Mouse (Mus musculus): ENCODE data around the gene Mt3. TPM values are rescaled to one million over a fixed set of nuclear protein-coding genes. Genes with fewer than 3 reads are reported as not detected.
A peak's percentile ranks its signal among the peaks of the same experiment; 100 is the strongest.

The Mt3 gene
- total and polyA plus RNA-seq, 3 experiments = not detected

- peaks cover 0 to 14% of the 10 kb centered on the region in 2 experiments; a peak in 2 of 4 replicates for H3K36me3 ChIP-seq (ENCODE audit: control insufficient read depth in 1 of 2, insufficient read depth in 2 of 2, low read length in 2 of 2)
- H3K79me2 ChIP-seq (ENCODE audit: control insufficient read depth, insufficient read depth, low read length, poor library complexity) = no peaks in the 10 kb centered on the region
- no peak overlapping the region for H3K4me3 ChIP-seq (ENCODE audit: control insufficient read depth in 1 of 2, insufficient read depth in 1 of 2, low read depth in 2 of 2, low read length in 2 of 2)
- no peaks in the 10 kb centered on the region for H3K9me3 ChIP-seq (replicated peaks; ENCODE audit: insufficient read depth, low read length)
- peak; percentile 44 for TF ChIP-seq SMC3 (IDR thresholded peaks at IDR 0.05; ENCODE audit: low read depth, low read length)
- TF ChIP-seq CTCF (IDR thresholded peaks at IDR 0.05 in 2 of 3, conservative IDR thresholded peaks at IDR 0.05 in 1 of 3; ENCODE audit: control insufficient read depth in 1 of 3, insufficient read depth in 1 of 3, low read depth in 2 of 3, low read length in 3 of 3, poor library complexity in 1 of 3, severe bottlenecking in 1 of 3) = peak in 2 of 3 experiments; percentile 16 to 39; a peak in 2 of 6 replicates
- peak; percentile 7; the same call in 1 of the 2 replicates for TF ChIP-seq RAD21 (IDR thresholded peaks at IDR 0.05; ENCODE audit: low read depth, low read length)
- TF ChIP-seq RCOR1 (IDR thresholded peaks at IDR 0.05; ENCODE audit: low read depth, low read length) = no peak
- H3K4me1 ChIP-seq (ENCODE audit: control insufficient read depth in 1 of 2, insufficient read depth in 2 of 2, low read length in 2 of 2) = peaks cover 0 to 23% of the 10 kb centered on the region in 2 experiments; a peak in 3 of 4 replicates
- H3K9ac ChIP-seq (ENCODE audit: control insufficient read depth, low read depth, low read length, poor library complexity, severe bottlenecking) = no peak overlapping the region
- H3K27me3 ChIP-seq (ENCODE audit: control insufficient read depth in 1 of 2, insufficient read depth in 2 of 2, low read length in 2 of 2) = no peaks in the 10 kb centered on the region
- no peak overlapping the region for H3K27ac ChIP-seq (ENCODE audit: control insufficient read depth, low read depth, low read length)
- DNase-seq (ENCODE audit: low read depth, low spot score) = peak; percentile 39
Measured at GRCm38 (mm10) chr8:94109835-94110234, 42.6 kb upstream of the Mt3 start.

GRCm38 (mm10) chr8:94110526-94111177 lies 41.8 kb upstream of the Mt3 start:
- TF ChIP-seq GATA1 (IDR thresholded peaks at IDR 0.05; ENCODE audit: low read depth, low read length) = peak; percentile 55; the same call in 1 of the 2 replicates
- no peak for TF ChIP-seq UBTF (IDR thresholded peaks at IDR 0.05; ENCODE audit: borderline replicate concordance, insufficient read depth, low read depth, low read length)
- no peak for TF ChIP-seq JUND (IDR thresholded peaks at IDR 0.05; ENCODE audit: low read depth, low read length)
- TF ChIP-seq RCOR1 (IDR thresholded peaks at IDR 0.05; ENCODE audit: low read depth, low read length) = 0 out of 2 replicates have a peak, but pooled peaks have one; percentile 13
- no peak for TF ChIP-seq USF2 (IDR thresholded peaks at IDR 0.05; ENCODE audit: borderline replicate concordance in 1 of 2, insufficient read depth in 1 of 2, low read depth in 1 of 2, low read length in 2 of 2)
- TF ChIP-seq SIN3A (IDR thresholded peaks at IDR 0.05; ENCODE audit: low read length) = 0 out of 2 replicates have a peak, but pooled peaks have one; percentile 31
- Histone ChIP-seq H3K9ac (ENCODE audit: control insufficient read depth, low read depth, low read length, poor library complexity, severe bottlenecking) (no peak overlapping the region), H3K79me2 (ENCODE audit: control insufficient read depth, insufficient read depth, low read length, poor library complexity) (no peaks in the 10 kb centered on the region), H3K27ac (ENCODE audit: control insufficient read depth, low read depth, low read length) (no peak overlapping the region), H3K27me3 (ENCODE audit: control insufficient read depth in 1 of 2, insufficient read depth in 2 of 2, low read length in 2 of 2) (no peaks in the 10 kb centered on the region), H3K4me1 (ENCODE audit: control insufficient read depth in 1 of 2, insufficient read depth in 2 of 2, low read length in 2 of 2) (peaks cover 0 to 23% of the 10 kb centered on the region in 2 experiments; a peak in 3 of 4 replicates), H3K36me3 (ENCODE audit: control insufficient read depth in 1 of 2, insufficient read depth in 2 of 2, low read length in 2 of 2) (peaks cover 0 to 14% of the 10 kb centered on the region in 2 experiments; a peak in 2 of 4 replicates), H3K4me3 (ENCODE audit: control insufficient read depth in 1 of 2, insufficient read depth in 1 of 2, low read depth in 2 of 2, low read length in 2 of 2) (no peak overlapping the region), H3K9me3 (replicated peaks; ENCODE audit: insufficient read depth, low read length) (no peaks in the 10 kb centered on the region)
- peak; percentile 69 for DNase-seq (ENCODE audit: low read depth, low spot score)

GRCm38 (mm10) chr8:94113435-94113834 lies 39.0 kb upstream of the Mt3 start:
- no peak overlapping the region for H3K27ac ChIP-seq (ENCODE audit: control insufficient read depth, low read depth, low read length)

More at GRCm38 (mm10) chr8:94113435-94113834, 39.0 kb upstream of the Mt3 start:
- Histone ChIP-seq H3K9me3 (replicated peaks; ENCODE audit: insufficient read depth, low read length) (no peaks in the 10 kb centered on the region), H3K9ac (ENCODE audit: control insufficient read depth, low read depth, low read length, poor library complexity, severe bottlenecking) (no peak overlapping the region), H3K4me1 (ENCODE audit: control insufficient read depth in 1 of 2, insufficient read depth in 2 of 2, low read length in 2 of 2) (peaks cover 0 to 23% of the 10 kb centered on the region in 2 experiments; a peak in 3 of 4 replicates), H3K4me3 (ENCODE audit: control insufficient read depth in 1 of 2, insufficient read depth in 1 of 2, low read depth in 2 of 2, low read length in 2 of 2) (peak overlapping the region; percentile 24 to 36; a peak in 2 of 4 replicates), H3K27me3 (ENCODE audit: control insufficient read depth in 1 of 2, insufficient read depth in 2 of 2, low read length in 2 of 2) (no peaks in the 10 kb centered on the region), H3K79me2 (ENCODE audit: control insufficient read depth, insufficient read depth, low read length, poor library complexity) (no peaks in the 10 kb centered on the region), H3K36me3 (ENCODE audit: control insufficient read depth in 1 of 2, insufficient read depth in 2 of 2, low read length in 2 of 2) (peaks cover 0 to 14% of the 10 kb centered on the region in 2 experiments; a peak in 2 of 4 replicates)
- peak; percentile 23 for DNase-seq (ENCODE audit: low read depth, low spot score)
- TF ChIP-seq POLR2AphosphoS2 (IDR thresholded peaks at IDR 0.05; ENCODE audit: low read length) (no peak), GATA1 (IDR thresholded peaks at IDR 0.05; ENCODE audit: low read depth, low read length) (no peak), NELFE (IDR thresholded peaks at IDR 0.05; ENCODE audit: low read depth, low read length) (no peak), MYC (IDR thresholded peaks at IDR 0.05; ENCODE audit: low read depth, low read length) (no peak), MXI1 (IDR thresholded peaks at IDR 0.05; ENCODE audit: low read depth, low read length) (no peak), MAFK (IDR thresholded peaks at IDR 0.05; ENCODE audit: borderline replicate concordance, low read depth, low read length) (no peak), GABPA (IDR thresholded peaks at IDR 0.05; ENCODE audit: low read depth, low read length) (no peak), MEF2A (IDR thresholded peaks at IDR 0.05; ENCODE audit: extremely low read depth, insufficient replicate concordance, low read depth, low read length, poor library complexity, severe bottlenecking) (no peak), EP300 (IDR thresholded peaks at IDR 0.05; ENCODE audit: low read depth in 1 of 2, low read length in 2 of 2) (no peak), SMC3 (IDR thresholded peaks at IDR 0.05; ENCODE audit: low read depth, low read length) (no peak), SIN3A (IDR thresholded peaks at IDR 0.05; ENCODE audit: low read length) (no peak)
